Mouse (Mus musculus) layer of hippocampus, postnatal 25 days (tissue): ENCODE data around the gene Gm26602. TPM values are rescaled to one million over a fixed set of nuclear protein-coding genes. Genes with fewer than 3 reads are reported as not detected.

Experiments used
- DNase-seq, 2 experiments: peaks; one replicate each; pipeline ENCODE4 v3.0.0; 2022; ENCODE audit warnings: mixed read lengths in 2 of 2, low spot score in 1 of 2; ENCODE audit errors: extremely low spot score in 1 of 2
- total RNA-seq, 2 experiments: library from RNA; stranded (reverse); gene quantifications; 2 replicates each; pipeline ENCODE4 v1.2.3; 2021

Gene Gm26602
- total RNA-seq, 2 experiments from 2014 or later, result not detected

- DNase-seq, result no peak
Measured at GRCm38 (mm10) chr10:79929967-79930825, 19.5 kb downstream of the Gm26602 start.

- no peak for DNase-seq
Measured at GRCm38 (mm10) chr10:79930826-79931186, 20.1 kb downstream of the Gm26602 start.

GRCm38 (mm10) chr10:79931797-79932196, 21.1 kb downstream of the Gm26602 start:
- DNase-seq, result no peak

- no peak for DNase-seq
Measured at GRCm38 (mm10) chr10:79932736-79933135, 22.1 kb downstream of the Gm26602 start.

- no peak for DNase-seq
Measured at GRCm38 (mm10) chr10:79933145-79933679, 22.6 kb downstream of the Gm26602 start.

- DNase-seq, result no peak
Measured at GRCm38 (mm10) chr10:79933861-79934260, 23.2 kb downstream of the Gm26602 start.

GRCm38 (mm10) chr10:79934272-79934721, 23.6 kb downstream of the Gm26602 start:
- DNase-seq, result peak in 1 of 2 experiments; percentile 51

GRCm38 (mm10) chr10:79934794-79935569, 24.3 kb downstream of the Gm26602 start:
- DNase-seq, result no peak

- DNase-seq, result no peak
Measured at GRCm38 (mm10) chr10:79936284-79936910, 25.7 kb downstream of the Gm26602 start.

- DNase-seq, result no peak
Measured at GRCm38 (mm10) chr10:79936911-79937441, 26.3 kb downstream of the Gm26602 start.

GRCm38 (mm10) chr10:79937775-79938526, 27.3 kb downstream of the Gm26602 start:
- DNase-seq, result no peak

- no peak for DNase-seq
Measured at GRCm38 (mm10) chr10:79940749-79941148, 30.1 kb downstream of the Gm26602 start.

- DNase-seq, result no peak
Measured at GRCm38 (mm10) chr10:79942988-79943387, 32.3 kb downstream of the Gm26602 start.

- DNase-seq, result no peak
Measured at GRCm38 (mm10) chr10:79943471-79943901, 32.8 kb downstream of the Gm26602 start.

GRCm38 (mm10) chr10:79945507-79946234, 35.0 kb downstream of the Gm26602 start:
- DNase-seq, result no peak

- no peak for DNase-seq
Measured at GRCm38 (mm10) chr10:79946752-79947322, 36.2 kb downstream of the Gm26602 start.

GRCm38 (mm10) chr10:79947502-79947901, 36.8 kb downstream of the Gm26602 start:
- DNase-seq, result no peak

- DNase-seq, result no peak
Measured at GRCm38 (mm10) chr10:79949873-79950272, 39.2 kb downstream of the Gm26602 start.

GRCm38 (mm10) chr10:79950661-79951060, 40.0 kb downstream of the Gm26602 start:
- DNase-seq, result no peak
